In the genomic region with DNA sequence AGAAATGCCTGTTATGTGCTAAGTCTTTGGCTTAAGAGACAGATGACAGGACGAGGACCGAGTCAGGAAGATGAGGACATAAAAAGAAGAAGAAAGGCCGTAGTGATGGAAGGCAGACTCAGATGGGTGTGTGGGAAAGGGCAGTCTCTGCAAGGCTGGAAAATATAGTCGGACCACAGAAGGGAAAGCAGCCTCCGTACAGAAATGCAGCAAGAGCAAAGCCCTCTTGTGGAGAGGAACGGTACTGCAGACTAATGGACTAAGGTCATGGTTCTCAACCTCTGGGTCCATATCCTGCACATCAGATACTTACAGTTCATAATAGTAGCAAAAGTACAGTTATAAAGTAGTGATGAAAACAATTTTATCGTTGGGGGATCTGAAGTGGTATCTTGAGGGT, we compare ENCODE assay signal across 9 mouse cellular contexts. TPM values are rescaled to one million over a fixed set of nuclear protein-coding genes. Genes with fewer than 3 reads are reported as not detected.
DNase-seq lines count a peak whose midpoint lies in the region; ATAC-seq and TF ChIP-seq lines count a peak whose summit lies in the region.
"Had no signal": no experiment of that assay in that cellular context is flagged by ENCODE, and none has a peak within 500 bp of the region (broad histone marks: within the 10 kb centered on the region; RNA-seq: fewer than 3 reads in every experiment).

No protein-coding gene starts in this region.

- no peak overlapping the region for H3K27ac ChIP-seq in heart, embryonic 10.5 days
- no peak overlapping the region for H3K27ac ChIP-seq in spleen, adult 2 months (ENCODE audit: insufficient read depth, low read length)
- H3K27ac ChIP-seq in liver, postnatal 0 days (ENCODE audit: low read depth): no peak overlapping the region
- H3K27ac ChIP-seq: limb, embryonic 12.5 days had no signal

- no peak for ATAC-seq in liver, postnatal 0 days

- no peak overlapping the region for H3K4me2 ChIP-seq in liver, postnatal 0 days (ENCODE audit: low read depth, low read length)
- H3K4me2 ChIP-seq: limb, embryonic 12.5 days had no signal

- TF ChIP-seq CTCF in spleen, adult 2 months (IDR thresholded peaks at IDR 0.05; ENCODE audit: extremely low read depth, insufficient read depth, insufficient read length, insufficient replicate concordance): peak; percentile 60; the same call in 1 of the 2 replicates
- TF ChIP-seq CTCF in liver, postnatal 0 days (IDR thresholded peaks at IDR 0.05; ENCODE audit: low read depth): peak; percentile 95

- H3K27me3 ChIP-seq in heart, embryonic 10.5 days (ENCODE audit: insufficient read depth, poor library complexity, severe bottlenecking): peaks cover 5% of the 10 kb centered on the region
- H3K27me3 ChIP-seq in spleen, adult 2 months (ENCODE audit: control insufficient read depth, insufficient read depth, low read length): no peaks in the 10 kb centered on the region
- no peaks in the 10 kb centered on the region for H3K27me3 ChIP-seq in liver, postnatal 0 days (ENCODE audit: insufficient read depth, low read length)
- H3K27me3 ChIP-seq: limb, embryonic 12.5 days had no signal

- H3K4me1 ChIP-seq in heart, embryonic 10.5 days: no peaks in the 10 kb centered on the region
- no peaks in the 10 kb centered on the region for H3K4me1 ChIP-seq in spleen, adult 2 months (ENCODE audit: control insufficient read depth, insufficient read depth, insufficient read length)
- H3K4me1 ChIP-seq in liver, postnatal 0 days (ENCODE audit: insufficient read depth): no peaks in the 10 kb centered on the region
- H3K4me1 ChIP-seq: limb, embryonic 12.5 days had no signal

- no peaks in the 10 kb centered on the region for H3K36me3 ChIP-seq in heart, embryonic 10.5 days
- no peaks in the 10 kb centered on the region for H3K36me3 ChIP-seq in spleen, adult 2 months (ENCODE audit: control insufficient read depth, insufficient read depth, low read length)
- H3K36me3 ChIP-seq in liver, postnatal 0 days (replicated peaks; ENCODE audit: insufficient read depth, low read length): no peaks in the 10 kb centered on the region
- H3K36me3 ChIP-seq: limb, embryonic 12.5 days had no signal

- no peak overlapping the region for H3K9ac ChIP-seq in liver, postnatal 0 days (replicated peaks)
- H3K9ac ChIP-seq: limb, embryonic 12.5 days had no signal

- no peak overlapping the region for H3K4me3 ChIP-seq in heart, embryonic 10.5 days
- H3K4me3 ChIP-seq in spleen, adult 2 months (ENCODE audit: extremely low read depth, insufficient read depth, insufficient read length): no peak overlapping the region
- H3K4me3 ChIP-seq in liver, postnatal 0 days (ENCODE audit: low read depth, low read length): no peak overlapping the region
- H3K4me3 ChIP-seq: limb, embryonic 12.5 days had no signal

- no peak for TF ChIP-seq EP300 in liver, postnatal 0 days (IDR thresholded peaks at IDR 0.05; ENCODE audit: low read depth)

- 28% methylated on average over 7 of the region's 7 CpGs for WGBS in heart, embryonic 10.5 days
- 19% methylated on average over 7 of the region's 7 CpGs for WGBS in spleen, adult 2 months
- WGBS in liver, postnatal 0 days (ENCODE audit: insufficient replicate concordance): 20% methylated on average over 7 of the region's 7 CpGs

- H3K9me3 ChIP-seq in heart, embryonic 10.5 days: peaks cover 8% of the 10 kb centered on the region; the same call in 1 of the 2 replicates
- H3K9me3 ChIP-seq in liver, postnatal 0 days (ENCODE audit: low read length): no peaks in the 10 kb centered on the region

- TF ChIP-seq POLR2A in spleen, adult 2 months (IDR thresholded peaks at IDR 0.05; ENCODE audit: low read depth, low read length): no peak

- DNase-seq in heart, adult 18-20 months: peak; percentile 51 to 85
- DNase-seq in heart, embryonic 10.5 days (ENCODE audit: low spot score): no peak
- DNase-seq in spleen, adult 2 months (ENCODE audit: low read depth in 1 of 2, low spot score in 2 of 2): peak; percentile 28 to 57
- DNase-seq in spleen, adult 12 weeks (ENCODE audit: low spot score): no peak
- peak; percentile 36 for DNase-seq in c-Kit-positive CD71-positive TER-119-negative erythroid progenitor cells, embryonic 14.5 days (ENCODE audit: low read depth)
- DNase-seq in gastrocnemius, postnatal 10 days: peak; percentile 70
- peak; percentile 72 for DNase-seq in liver, postnatal 0 days
- peak; percentile 50 to 80 for DNase-seq in spleen, postnatal 10 days (ENCODE audit: low spot score in 2 of 2)

RNA-seq across cellular contexts. Expression of a gene that starts 11.7 kb away (rescaled TPM):
- total RNA-seq in heart, adult 18-20 months (2021): 1 to 10 TPM; 1.9 to 4.4 TPM
- 2.3 and 2.4 TPM in 2 replicates for polyA plus RNA-seq in heart, embryonic 10.5 days (2016; fragmentation: Nextera tagmentation; extraction: Ambion mirVana)
- 53.8 and 54.4 TPM in 2 replicates for polyA plus RNA-seq in spleen, adult 2 months (2012; rRNA removed)
- 1 to 10 TPM; 4.3 to 5.6 TPM for total RNA-seq in gastrocnemius, postnatal 10 days (2021)
- polyA plus RNA-seq in liver, postnatal 0 days (2015; fragmentation: Nextera tagmentation; extraction: Ambion mirVana): 2.5 and 2.8 TPM in 2 replicates

RNA-seq across cellular contexts. Expression of a gene that starts 11.9 kb away (rescaled TPM):
- total RNA-seq in heart, adult 18-20 months (2021): 1 to 10 TPM; 4.6 to 5.5 TPM
- polyA plus RNA-seq in heart, embryonic 10.5 days (2016; fragmentation: Nextera tagmentation; extraction: Ambion mirVana): 3.2 and 4.6 TPM in 2 replicates
- polyA plus RNA-seq in spleen, adult 2 months (2012; rRNA removed): 1.7 and 2.0 TPM in 2 replicates
- 1 to 10 TPM; 2.8 to 3.1 TPM for total RNA-seq in gastrocnemius, postnatal 10 days (2021)
- polyA plus RNA-seq in liver, postnatal 0 days (2015; fragmentation: Nextera tagmentation; extraction: Ambion mirVana): 2.9 and 3.0 TPM in 2 replicates

Comparison
In these comparisons a context has a peak if more than half of its experiments do, and no peak if none do; other contexts are left out.
1. DNase-seq: peak in heart, adult 18-20 months (2 of 2), spleen, adult 2 months (2 of 2), c-Kit-positive CD71-positive TER-119-negative erythroid progenitor cells, embryonic 14.5 days (single experiment), gastrocnemius, postnatal 10 days (single experiment), liver, postnatal 0 days (single experiment) and spleen, postnatal 10 days (2 of 2); none in heart, embryonic 10.5 days (single experiment) and spleen, adult 12 weeks (single experiment).
2. RNA of a gene that starts 11.7 kb away (polyA plus RNA-seq): 53.8 to 54.4 TPM in spleen, adult 2 months; 2.5 to 2.8 TPM in liver, postnatal 0 days and 2.3 to 2.4 TPM in heart, embryonic 10.5 days; every median in the first group is over 10 times any median in the second.